Mouse (Mus musculus): ENCODE results near the gene Olfr1026. TPM values are rescaled to one million over a fixed set of nuclear protein-coding genes. Genes with fewer than 3 reads are reported as not detected.

Olfr1026 gene
- not detected in 2 replicates for polyA plus RNA-seq (2016; fragmentation: Nextera tagmentation; extraction: Ambion mirVana)

DNA sequence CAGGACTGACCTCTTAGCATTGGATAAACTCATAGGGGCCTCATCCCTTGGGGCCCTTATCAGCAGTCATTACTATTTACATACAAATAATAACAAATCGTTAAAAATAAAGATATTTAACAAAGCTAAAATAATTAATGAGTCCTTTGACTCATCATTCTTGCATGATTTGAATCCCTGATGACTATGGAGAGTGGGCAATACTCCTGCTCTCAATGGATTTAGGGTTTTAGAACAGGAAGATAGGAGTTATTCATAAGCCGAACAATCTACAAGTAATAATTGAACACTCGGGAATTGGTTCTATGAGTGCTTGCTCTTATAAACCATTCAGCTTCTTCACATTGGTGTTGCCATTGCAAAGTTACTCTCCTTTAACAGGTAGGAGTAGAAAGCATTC is at the start of gene Olfr1026:
TSS of gene Olfr1026 (plus strand) at position 301 of the 400 bp plus-strand sequence.
- Histone ChIP-seq H3K4me1 (replicated peaks) (no peaks in the 10 kb centered on the region), H3K36me3 (no peaks in the 10 kb centered on the region), H3K4me2 (no peak within 1 kb of the TSS), H3K4me3 (no peak within 1 kb of the TSS), H3K9me3 (replicated peaks) (no peaks in the 10 kb centered on the region), H3K27me3 (replicated peaks) (no peaks in the 10 kb centered on the region), H3K27ac (ENCODE audit: poor library complexity, severe bottlenecking) (no peak within 1 kb of the TSS), H3K9ac (no peak within 1 kb of the TSS)
- 80% methylated on average over 3 of the region's 3 CpGs for WGBS
- no peak for ATAC-seq (ENCODE audit: insufficient number of reproducible peaks, low FRiP score)

DNA sequence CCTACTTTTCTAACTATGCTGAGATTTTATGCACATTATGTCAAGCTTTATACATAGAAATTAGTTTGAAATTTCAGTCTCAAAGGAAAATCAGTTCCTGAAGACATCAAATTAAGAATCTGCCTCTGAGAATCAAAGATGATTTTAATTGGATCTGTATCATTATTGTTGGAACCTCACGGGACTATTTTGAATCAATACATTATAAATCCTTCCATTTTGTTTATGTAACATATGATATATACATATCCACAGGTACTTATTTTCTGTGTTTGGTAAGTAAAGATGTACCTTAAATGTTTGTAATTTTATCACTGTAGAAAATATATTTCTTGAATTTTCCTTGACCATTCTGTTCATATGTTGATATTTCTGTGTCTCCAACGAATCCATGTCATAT is 36.0 kb upstream of the Olfr1026 start, which contains the start of gene Olfr1023:
TSS of gene Olfr1023 (plus strand) at position 301 of the 400 bp plus-strand sequence.
- no peaks in the 10 kb centered on the region for H3K36me3 ChIP-seq
- no peak within 1 kb of the TSS for H3K27ac ChIP-seq (ENCODE audit: poor library complexity, severe bottlenecking)
- no peaks in the 10 kb centered on the region for H3K27me3 ChIP-seq (replicated peaks)
- ATAC-seq (ENCODE audit: insufficient number of reproducible peaks, low FRiP score) = no peak
- no peaks in the 10 kb centered on the region for H3K9me3 ChIP-seq (replicated peaks)
- H3K4me2 ChIP-seq = no peak within 1 kb of the TSS
- no peak within 1 kb of the TSS for H3K9ac ChIP-seq
- no peak within 1 kb of the TSS for H3K4me3 ChIP-seq
- WGBS = 71% methylated on average over 2 of the region's 2 CpGs
- H3K4me1 ChIP-seq (replicated peaks) = no peaks in the 10 kb centered on the region

DNA sequence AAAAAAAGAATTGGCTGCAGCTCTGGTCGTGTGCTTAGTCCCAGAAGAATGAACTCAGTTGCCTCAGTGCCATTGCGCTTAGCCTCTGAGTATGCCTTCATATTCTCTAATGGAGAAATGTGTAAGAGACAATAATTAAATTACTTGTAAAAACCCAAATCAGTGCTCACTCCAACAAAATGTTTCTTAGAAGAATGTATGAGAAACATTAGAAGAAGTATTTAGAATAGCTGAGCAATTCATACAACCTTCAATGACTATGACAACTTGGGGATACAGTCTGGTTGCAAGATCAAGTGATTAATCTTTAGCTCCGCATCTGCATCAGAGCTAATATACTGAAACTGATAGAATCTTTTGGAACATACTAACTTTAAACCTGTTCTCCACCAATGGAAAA is 16.4 kb upstream of the Olfr1026 start, which contains the start of gene Olfr1024:
TSS of gene Olfr1024 (minus strand) at position 101 of the 400 bp plus-strand sequence.
- WGBS = 78% methylated on average over 3 of the region's 3 CpGs
- no peak within 1 kb of the TSS for H3K9ac ChIP-seq

DNA sequence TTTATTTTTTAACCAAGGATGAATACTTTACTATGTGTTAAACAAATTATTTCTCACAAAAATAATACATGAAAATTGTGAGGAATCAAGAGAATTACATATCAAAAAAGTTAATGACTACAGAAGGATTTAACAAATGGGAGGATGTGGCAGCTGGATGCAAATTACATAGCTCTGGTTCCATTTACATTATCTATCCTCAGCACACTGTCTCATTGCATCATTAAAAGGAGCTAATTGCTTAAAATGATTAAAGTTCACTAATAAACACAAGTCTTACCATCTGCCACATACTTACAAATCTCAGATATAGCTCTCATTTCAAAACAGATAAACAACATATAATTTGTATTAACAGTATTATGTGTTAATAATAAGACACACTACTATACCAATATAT is 8.2 kb upstream of the Olfr1026 start:
- no peak overlapping the region for H3K27ac ChIP-seq (ENCODE audit: poor library complexity, severe bottlenecking)

More for the DNA sequence above, 16.4 kb upstream of the Olfr1026 start, which contains the start of gene Olfr1024:
- Histone ChIP-seq H3K9me3 (replicated peaks) (peaks cover 5% of the 10 kb centered on the region; the same call in 1 of the 2 replicates), H3K4me2 (no peak within 1 kb of the TSS), H3K4me3 (no peak within 1 kb of the TSS), H3K27ac (ENCODE audit: poor library complexity, severe bottlenecking) (no peak within 1 kb of the TSS), H3K36me3 (no peaks in the 10 kb centered on the region), H3K27me3 (replicated peaks) (no peaks in the 10 kb centered on the region), H3K4me1 (replicated peaks) (no peaks in the 10 kb centered on the region)
- ATAC-seq (ENCODE audit: insufficient number of reproducible peaks, low FRiP score) = no peak

DNA sequence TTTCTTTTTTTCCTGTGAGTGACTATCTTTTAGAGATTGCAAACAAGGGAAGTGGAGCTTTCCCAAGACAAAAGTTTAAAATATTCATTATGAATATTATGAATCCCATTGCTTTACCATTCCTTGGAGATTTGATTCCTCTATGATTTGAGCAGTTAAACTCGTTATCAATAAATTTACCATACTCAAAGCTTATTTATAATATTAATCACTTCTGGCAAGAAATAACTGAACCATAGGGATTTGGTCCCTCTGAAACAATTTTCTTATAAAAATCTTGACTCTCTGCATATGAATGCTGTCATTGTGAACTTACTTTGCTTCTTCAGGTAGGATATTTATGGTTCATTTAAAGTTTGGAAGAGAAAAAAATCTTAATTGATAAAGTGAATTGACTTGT is 6.5 kb upstream of the Olfr1026 start, which contains the start of gene Olfr1025-ps1:
TSS of gene Olfr1025-ps1 (plus strand) at position 301 of the 400 bp plus-strand sequence.
- WGBS = 65% methylated on average over 1 of the region's 1 CpGs
- H3K4me1 ChIP-seq (replicated peaks) = no peaks in the 10 kb centered on the region
- H3K4me3 ChIP-seq = no peak within 1 kb of the TSS
- no peaks in the 10 kb centered on the region for H3K27me3 ChIP-seq (replicated peaks)
- no peaks in the 10 kb centered on the region for H3K36me3 ChIP-seq
- H3K27ac ChIP-seq (ENCODE audit: poor library complexity, severe bottlenecking) = no peak within 1 kb of the TSS
- H3K9ac ChIP-seq = no peak within 1 kb of the TSS
- no peak for ATAC-seq (ENCODE audit: insufficient number of reproducible peaks, low FRiP score)
- H3K9me3 ChIP-seq (replicated peaks) = no peaks in the 10 kb centered on the region
- no peak within 1 kb of the TSS for H3K4me2 ChIP-seq

More for the DNA sequence above, 8.2 kb upstream of the Olfr1026 start:
- H3K9ac ChIP-seq = no peak overlapping the region
- no peak overlapping the region for H3K4me2 ChIP-seq
- no peaks in the 10 kb centered on the region for H3K4me1 ChIP-seq (replicated peaks)
- H3K4me3 ChIP-seq = no peak overlapping the region
- no peaks in the 10 kb centered on the region for H3K27me3 ChIP-seq (replicated peaks)
- no peaks in the 10 kb centered on the region for H3K36me3 ChIP-seq
- ATAC-seq (ENCODE audit: insufficient number of reproducible peaks, low FRiP score) = no peak
- no peaks in the 10 kb centered on the region for H3K9me3 ChIP-seq (replicated peaks)

DNA sequence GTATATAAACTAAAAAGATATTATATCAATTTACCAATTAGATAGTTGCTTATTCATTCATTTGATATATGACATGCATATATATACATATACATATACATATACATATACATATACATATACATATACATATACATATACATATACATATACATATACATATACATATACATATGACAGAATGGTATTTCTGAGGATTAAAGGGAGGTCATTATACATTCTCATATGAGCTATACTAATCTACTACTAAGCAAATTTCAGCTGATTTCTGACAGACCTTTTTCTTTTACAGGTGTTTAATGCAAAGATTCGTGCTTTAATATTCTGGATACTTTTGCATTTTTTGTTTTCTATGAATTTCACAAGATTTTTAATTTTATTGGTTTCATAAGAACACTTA is 28.8 kb downstream of the Olfr1026 start, which contains the start of gene Olfr1028:
TSS of gene Olfr1028 (plus strand) at position 301 of the 400 bp plus-strand sequence.
- 72% methylated on average over 1 of the region's 1 CpGs for WGBS
- Histone ChIP-seq H3K4me3 (no peak within 1 kb of the TSS), H3K27me3 (replicated peaks) (no peaks in the 10 kb centered on the region), H3K9me3 (replicated peaks) (no peaks in the 10 kb centered on the region), H3K9ac (no peak within 1 kb of the TSS), H3K27ac (ENCODE audit: poor library complexity, severe bottlenecking) (no peak within 1 kb of the TSS), H3K36me3 (no peaks in the 10 kb centered on the region), H3K4me2 (no peak within 1 kb of the TSS), H3K4me1 (replicated peaks) (no peaks in the 10 kb centered on the region)
- ATAC-seq (ENCODE audit: insufficient number of reproducible peaks, low FRiP score) = no peak

DNA sequence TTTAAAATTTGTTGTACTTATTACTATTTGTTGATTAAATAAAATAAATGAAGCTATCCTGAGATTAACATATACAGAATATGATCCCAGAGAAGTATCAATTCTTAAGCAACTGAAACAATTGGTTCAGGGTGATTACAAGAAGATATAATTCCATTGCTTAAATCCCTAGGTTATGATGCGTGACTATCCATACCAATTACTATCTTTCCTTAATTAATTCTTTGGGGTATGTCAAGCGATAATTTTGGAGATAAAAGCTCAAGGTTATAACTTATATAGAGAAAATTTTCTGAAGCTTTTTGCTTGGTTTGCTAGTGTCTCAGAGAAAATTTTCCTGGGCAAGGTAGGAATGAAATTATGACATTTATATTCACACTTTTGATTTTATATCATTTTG is 52.2 kb downstream of the Olfr1026 start, which contains the start of gene Olfr1029:
TSS of gene Olfr1029 (plus strand) at position 301 of the 400 bp plus-strand sequence.
- no peaks in the 10 kb centered on the region for H3K4me1 ChIP-seq (replicated peaks)
- H3K9me3 ChIP-seq (replicated peaks) = no peaks in the 10 kb centered on the region
- H3K27ac ChIP-seq (ENCODE audit: poor library complexity, severe bottlenecking) = no peak within 1 kb of the TSS
- no peak within 1 kb of the TSS for H3K4me3 ChIP-seq
- H3K27me3 ChIP-seq (replicated peaks) = no peaks in the 10 kb centered on the region
- H3K9ac ChIP-seq = no peak within 1 kb of the TSS
- no peak within 1 kb of the TSS for H3K4me2 ChIP-seq
- no peaks in the 10 kb centered on the region for H3K36me3 ChIP-seq
- ATAC-seq (ENCODE audit: insufficient number of reproducible peaks, low FRiP score) = no peak
- WGBS = 70% methylated on average over 2 of the region's 2 CpGs

Other genes with a start within 250 kb of the Olfr1026 start
- not detected in 2 replicates for gene Olfr1006, start 242.8 kb upstream of the Olfr1026 start, polyA plus RNA-seq (2016; fragmentation: Nextera tagmentation; extraction: Ambion mirVana)
- gene Olfr1008, start 232.1 kb upstream of the Olfr1026 start, polyA plus RNA-seq (2016; fragmentation: Nextera tagmentation; extraction: Ambion mirVana) = not detected in 2 replicates
- gene Olfr1009, start 206.1 kb upstream of the Olfr1026 start, polyA plus RNA-seq (2016; fragmentation: Nextera tagmentation; extraction: Ambion mirVana) = not detected in 2 replicates
- not detected in 2 replicates for gene Olfr1012, start 158.8 kb upstream of the Olfr1026 start, polyA plus RNA-seq (2016; fragmentation: Nextera tagmentation; extraction: Ambion mirVana)
- not detected in 2 replicates for gene Olfr1013, start 154.5 kb upstream of the Olfr1026 start, polyA plus RNA-seq (2016; fragmentation: Nextera tagmentation; extraction: Ambion mirVana)
- gene Olfr1014, start 148.8 kb upstream of the Olfr1026 start, polyA plus RNA-seq (2016; fragmentation: Nextera tagmentation; extraction: Ambion mirVana) = not detected in 2 replicates
- gene Olfr1015, start 139.5 kb upstream of the Olfr1026 start, polyA plus RNA-seq (2016; fragmentation: Nextera tagmentation; extraction: Ambion mirVana) = not detected in 2 replicates
- not detected in 2 replicates for gene Olfr1016, start 119.0 kb upstream of the Olfr1026 start, polyA plus RNA-seq (2016; fragmentation: Nextera tagmentation; extraction: Ambion mirVana)
- not detected in 2 replicates for gene Olfr1018, start 103.1 kb upstream of the Olfr1026 start, polyA plus RNA-seq (2016; fragmentation: Nextera tagmentation; extraction: Ambion mirVana)
- gene Olfr1019, start 76.1 kb upstream of the Olfr1026 start, polyA plus RNA-seq (2016; fragmentation: Nextera tagmentation; extraction: Ambion mirVana) = not detected in 2 replicates
- gene Olfr1020, start 74.5 kb upstream of the Olfr1026 start, polyA plus RNA-seq (2016; fragmentation: Nextera tagmentation; extraction: Ambion mirVana) = not detected in 2 replicates
- not detected in 2 replicates for gene Olfr1022, start 53.0 kb upstream of the Olfr1026 start, polyA plus RNA-seq (2016; fragmentation: Nextera tagmentation; extraction: Ambion mirVana)
- gene Olfr1023, start 35.9 kb upstream of the Olfr1026 start, polyA plus RNA-seq (2016; fragmentation: Nextera tagmentation; extraction: Ambion mirVana) = not detected in 2 replicates
- gene Olfr1024, start 16.5 kb upstream of the Olfr1026 start, polyA plus RNA-seq (2016; fragmentation: Nextera tagmentation; extraction: Ambion mirVana) = not detected in 2 replicates
- not detected in 2 replicates for gene Olfr1025-ps1, start 6.4 kb upstream of the Olfr1026 start, polyA plus RNA-seq (2016; fragmentation: Nextera tagmentation; extraction: Ambion mirVana)
- not detected in 2 replicates for gene Olfr1028, start 28.9 kb downstream of the Olfr1026 start, polyA plus RNA-seq (2016; fragmentation: Nextera tagmentation; extraction: Ambion mirVana)
- gene Olfr1029, start 52.3 kb downstream of the Olfr1026 start, polyA plus RNA-seq (2016; fragmentation: Nextera tagmentation; extraction: Ambion mirVana) = not detected in 2 replicates
- not detected in 2 replicates for gene Olfr1030, start 57.7 kb downstream of the Olfr1026 start, polyA plus RNA-seq (2016; fragmentation: Nextera tagmentation; extraction: Ambion mirVana)
- gene Olfr1031, start 68.7 kb downstream of the Olfr1026 start, polyA plus RNA-seq (2016; fragmentation: Nextera tagmentation; extraction: Ambion mirVana) = not detected in 2 replicates
- gene Olfr1032, start 84.0 kb downstream of the Olfr1026 start, polyA plus RNA-seq (2016; fragmentation: Nextera tagmentation; extraction: Ambion mirVana) = not detected in 2 replicates
- gene Olfr1033, start 99.1 kb downstream of the Olfr1026 start, polyA plus RNA-seq (2016; fragmentation: Nextera tagmentation; extraction: Ambion mirVana) = 1.3 and 1.4 TPM in 2 replicates
- not detected in 2 replicates for gene Olfr1034, start 124.3 kb downstream of the Olfr1026 start, polyA plus RNA-seq (2016; fragmentation: Nextera tagmentation; extraction: Ambion mirVana)
- not detected in 2 replicates for gene Olfr1036, start 152.4 kb downstream of the Olfr1026 start, polyA plus RNA-seq (2016; fragmentation: Nextera tagmentation; extraction: Ambion mirVana)
- gene Olfr1037, start 165.8 kb downstream of the Olfr1026 start, polyA plus RNA-seq (2016; fragmentation: Nextera tagmentation; extraction: Ambion mirVana) = not detected in 2 replicates
- gene Olfr1039, start 214.4 kb downstream of the Olfr1026 start, polyA plus RNA-seq (2016; fragmentation: Nextera tagmentation; extraction: Ambion mirVana) = not detected in 2 replicates
- gene Olfr1040, start 225.2 kb downstream of the Olfr1026 start, polyA plus RNA-seq (2016; fragmentation: Nextera tagmentation; extraction: Ambion mirVana) = not detected in 2 replicates
- not detected in 2 replicates for gene Olfr1042, start 240.3 kb downstream of the Olfr1026 start, polyA plus RNA-seq (2016; fragmentation: Nextera tagmentation; extraction: Ambion mirVana)
- not detected in 2 replicates for gene Olfr1043, start 246.0 kb downstream of the Olfr1026 start, polyA plus RNA-seq (2016; fragmentation: Nextera tagmentation; extraction: Ambion mirVana)

Data from heart, embryonic 12.5 days (tissue).